Mouse (Mus musculus) ZHBTc4 (cell line): ENCODE data around the gene Nectin4.
A peak's percentile ranks its signal among the peaks of the same experiment; 100 is the strongest.

Source experiments
- DNase-seq: peaks from one replicate; pipeline ENCODE4 v3.0.0-alpha.2; 2011; ENCODE audit warnings: low read depth, low spot score

Gene Nectin4

GRCm38 (mm10) chr1:171411492-171411941, 41.6 kb downstream of the Nectin4 start:
- DNase-seq = no peak

GRCm38 (mm10) chr1:171412001-171412441, 42.1 kb downstream of the Nectin4 start:
- DNase-seq = peak; percentile 62

- DNase-seq = no peak
Observed at GRCm38 (mm10) chr1:171412446-171412845, 42.5 kb downstream of the Nectin4 start.

- DNase-seq = peak; percentile 81
Observed at GRCm38 (mm10) chr1:171413608-171414007, 43.7 kb downstream of the Nectin4 start.

GRCm38 (mm10) chr1:171418660-171419059, 48.8 kb downstream of the Nectin4 start, which contains the start of gene Tstd1:
TSS of gene Tstd1 (plus strand) at chr1:171418872.
- no peak for DNase-seq

- no peak for DNase-seq
Observed at GRCm38 (mm10) chr1:171419291-171419882, 49.5 kb downstream of the Nectin4 start.

- DNase-seq = no peak
Observed at GRCm38 (mm10) chr1:171419905-171420304, 50.0 kb downstream of the Nectin4 start.

- no peak for DNase-seq
Observed at GRCm38 (mm10) chr1:171422504-171423095, 52.7 kb downstream of the Nectin4 start.

GRCm38 (mm10) chr1:171424638-171425037, 54.7 kb downstream of the Nectin4 start:
- no peak for DNase-seq

- DNase-seq = no peak
Observed at GRCm38 (mm10) chr1:171425126-171425525, 55.2 kb downstream of the Nectin4 start.

- no peak for DNase-seq
Observed at GRCm38 (mm10) chr1:171432158-171432557, 62.3 kb downstream of the Nectin4 start.

GRCm38 (mm10) chr1:171435288-171435814, 65.5 kb downstream of the Nectin4 start:
- DNase-seq = no peak

- no peak for DNase-seq
Observed at GRCm38 (mm10) chr1:171435974-171436373, 66.1 kb downstream of the Nectin4 start.

- DNase-seq = peak; percentile 94
Observed at GRCm38 (mm10) chr1:171437264-171438013, 67.5 kb downstream of the Nectin4 start, which contains the start of gene F11r. TSS of gene F11r (plus strand) at chr1:171437535.
